Mouse (Mus musculus): ENCODE measurements around the gene S100a10. TPM values are rescaled to one million over a fixed set of nuclear protein-coding genes. Genes with fewer than 3 reads are reported as not detected.
A peak's percentile ranks its signal among the peaks of the same experiment; 100 is the strongest.

Gene S100a10
- polyA plus RNA-seq, 1 experiment = 56.7 TPM

- TF ChIP-seq POLR2A (IDR thresholded peaks at IDR 0.05; ENCODE audit: extremely low read depth, insufficient read depth, low read length) (no peak), CTCF (IDR thresholded peaks at IDR 0.05; ENCODE audit: extremely low read depth, insufficient read depth, low read length) (no peak)
- H3K4me3 ChIP-seq (ENCODE audit: insufficient read depth, low read length) = peak overlapping the region; percentile 57
- H3K4me1 ChIP-seq (ENCODE audit: control insufficient read depth, insufficient read depth, low read length) = no peaks in the 10 kb centered on the region
- H3K27ac ChIP-seq (ENCODE audit: insufficient read depth, low read length) = no peak overlapping the region
These were observed 986 bp downstream of the S100a10 start for GRCm38 (mm10) chr3:93555878-93556254.

DNA sequence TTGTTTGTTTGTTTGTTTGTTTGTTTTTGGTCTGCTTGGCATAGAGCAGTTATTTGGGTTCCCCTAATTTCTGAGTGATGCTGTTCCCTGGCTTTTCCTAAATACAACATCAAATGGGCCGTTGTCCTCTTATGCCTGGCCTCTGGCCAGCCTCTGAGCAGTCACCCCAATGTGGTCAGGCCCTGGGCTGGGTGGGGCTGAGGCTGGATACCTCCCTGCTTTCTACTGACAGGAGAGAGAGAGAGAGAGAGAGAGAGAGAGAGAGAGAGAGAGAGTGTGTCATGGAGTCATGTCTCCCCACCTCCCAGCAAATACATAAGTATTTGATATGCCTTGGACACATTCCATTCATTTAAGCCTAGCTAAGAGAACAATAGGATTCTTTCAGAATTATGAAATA lies 1.7 kb downstream of the S100a10 start:
- TF ChIP-seq POLR2A (IDR thresholded peaks at IDR 0.05; ENCODE audit: extremely low read depth, insufficient read depth, low read length) = no peak
- TF ChIP-seq CTCF (IDR thresholded peaks at IDR 0.05; ENCODE audit: extremely low read depth, insufficient read depth, low read length) = no peak
- Histone ChIP-seq H3K27ac (ENCODE audit: insufficient read depth, low read length) (no peak overlapping the region), H3K4me1 (ENCODE audit: control insufficient read depth, insufficient read depth, low read length) (no peaks in the 10 kb centered on the region), H3K4me3 (ENCODE audit: insufficient read depth, low read length) (peak overlapping the region; percentile 19; the same call in 1 of the 2 replicates)

- H3K4me1 ChIP-seq (ENCODE audit: control insufficient read depth, insufficient read depth, low read length) = peaks cover 2% of the 10 kb centered on the region; the same call in 1 of the 2 replicates
- H3K27ac ChIP-seq (ENCODE audit: insufficient read depth, low read length) = no peak overlapping the region
- H3K4me3 ChIP-seq (ENCODE audit: insufficient read depth, low read length) = no peak overlapping the region
- TF ChIP-seq CTCF (IDR thresholded peaks at IDR 0.05; ENCODE audit: extremely low read depth, insufficient read depth, low read length) = no peak
- TF ChIP-seq POLR2A (IDR thresholded peaks at IDR 0.05; ENCODE audit: extremely low read depth, insufficient read depth, low read length) = no peak
These were observed 2.6 kb downstream of the S100a10 start for GRCm38 (mm10) chr3:93557471-93557870.

DNA sequence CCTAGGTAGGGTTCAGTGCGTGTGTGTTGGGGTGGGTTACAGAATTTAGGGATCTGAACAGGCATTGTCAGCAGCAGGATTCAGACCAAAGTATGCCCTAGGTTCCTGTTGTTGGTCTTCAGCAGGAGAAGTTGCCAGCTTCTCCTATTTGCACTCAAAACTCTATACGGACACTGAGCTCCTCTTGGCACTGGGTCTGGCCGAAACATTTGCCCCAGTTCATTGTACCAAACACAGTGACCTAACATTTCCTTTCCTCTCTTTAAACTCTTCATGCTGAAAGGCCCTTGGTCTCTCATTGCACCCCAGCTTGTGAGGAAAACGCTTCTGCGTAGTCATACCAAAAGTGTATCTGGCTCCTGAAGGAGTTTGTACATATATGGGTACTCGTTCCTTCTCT lies 5.1 kb downstream of the S100a10 start:
- TF ChIP-seq CTCF (IDR thresholded peaks at IDR 0.05; ENCODE audit: extremely low read depth, insufficient read depth, low read length) (no peak), POLR2A (IDR thresholded peaks at IDR 0.05; ENCODE audit: extremely low read depth, insufficient read depth, low read length) (no peak)
- peaks cover 2% of the 10 kb centered on the region; the same call in 1 of the 2 replicates for H3K4me1 ChIP-seq (ENCODE audit: control insufficient read depth, insufficient read depth, low read length)
- no peak overlapping the region for H3K27ac ChIP-seq (ENCODE audit: insufficient read depth, low read length)
- H3K4me3 ChIP-seq (ENCODE audit: insufficient read depth, low read length) = no peak overlapping the region

DNA sequence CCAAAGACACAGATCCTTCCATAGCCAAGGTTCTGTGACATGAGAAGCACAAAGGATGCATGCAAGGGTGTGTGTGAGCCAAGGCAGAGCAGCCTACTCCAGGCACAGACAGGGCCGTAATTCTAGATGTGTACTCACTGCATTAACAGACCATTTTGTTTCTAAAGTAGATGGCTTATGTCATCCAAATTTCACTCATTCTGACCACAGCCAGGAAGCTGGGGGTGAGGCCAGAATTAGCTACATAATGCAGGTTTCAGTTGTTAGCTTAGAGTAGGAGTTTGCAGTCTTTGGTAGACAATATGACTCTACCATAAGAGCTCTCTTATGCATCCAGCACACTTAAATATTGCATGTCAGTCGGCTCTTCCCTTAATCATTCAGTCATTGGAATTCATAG lies 7.5 kb downstream of the S100a10 start:
- no peak for TF ChIP-seq CTCF (IDR thresholded peaks at IDR 0.05; ENCODE audit: extremely low read depth, insufficient read depth, low read length)
- no peak for TF ChIP-seq POLR2A (IDR thresholded peaks at IDR 0.05; ENCODE audit: extremely low read depth, insufficient read depth, low read length)
- Histone ChIP-seq H3K4me1 (ENCODE audit: control insufficient read depth, insufficient read depth, low read length) (peaks cover 2% of the 10 kb centered on the region; the same call in 1 of the 2 replicates), H3K4me3 (ENCODE audit: insufficient read depth, low read length) (no peak overlapping the region), H3K27ac (ENCODE audit: insufficient read depth, low read length) (no peak overlapping the region)

GRCm38 (mm10) chr3:93563216-93563615 lies 8.3 kb downstream of the S100a10 start:
- TF ChIP-seq POLR2A (IDR thresholded peaks at IDR 0.05; ENCODE audit: extremely low read depth, insufficient read depth, low read length) = no peak
- no peak for TF ChIP-seq CTCF (IDR thresholded peaks at IDR 0.05; ENCODE audit: extremely low read depth, insufficient read depth, low read length)
- no peak overlapping the region for H3K4me3 ChIP-seq (ENCODE audit: insufficient read depth, low read length)
- peaks cover 2% of the 10 kb centered on the region; the same call in 1 of the 2 replicates for H3K4me1 ChIP-seq (ENCODE audit: control insufficient read depth, insufficient read depth, low read length)
- no peak overlapping the region for H3K27ac ChIP-seq (ENCODE audit: insufficient read depth, low read length)

DNA sequence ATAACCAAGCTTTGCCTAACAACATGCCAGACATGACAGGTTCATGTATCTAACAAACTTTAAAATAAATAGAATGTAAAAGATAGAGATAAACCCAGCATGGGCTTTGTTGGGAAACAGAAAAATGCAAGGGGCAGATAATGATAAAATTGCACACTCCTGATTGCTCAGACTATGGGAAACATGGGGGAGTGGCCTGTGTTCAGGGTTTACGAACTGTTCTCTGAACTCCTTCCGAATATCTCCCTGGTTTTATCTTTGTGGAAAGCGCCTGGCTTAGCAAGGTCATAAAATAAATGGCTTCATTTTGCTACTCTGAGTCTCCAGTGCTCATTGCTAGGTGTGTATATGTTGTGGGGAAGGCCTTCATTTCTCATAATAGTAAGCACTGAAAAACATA lies 12.0 kb downstream of the S100a10 start:
- Histone ChIP-seq H3K4me3 (ENCODE audit: insufficient read depth, low read length) (no peak overlapping the region), H3K27ac (ENCODE audit: insufficient read depth, low read length) (no peak overlapping the region), H3K4me1 (ENCODE audit: control insufficient read depth, insufficient read depth, low read length) (peaks cover 2% of the 10 kb centered on the region; the same call in 1 of the 2 replicates)
- no peak for TF ChIP-seq POLR2A (IDR thresholded peaks at IDR 0.05; ENCODE audit: extremely low read depth, insufficient read depth, low read length)
- TF ChIP-seq CTCF (IDR thresholded peaks at IDR 0.05; ENCODE audit: extremely low read depth, insufficient read depth, low read length) = no peak

- Histone ChIP-seq H3K27ac (ENCODE audit: insufficient read depth, low read length) (no peak overlapping the region), H3K4me1 (ENCODE audit: control insufficient read depth, insufficient read depth, low read length) (no peaks in the 10 kb centered on the region; the same call in 1 of the 2 replicates), H3K4me3 (ENCODE audit: insufficient read depth, low read length) (no peak overlapping the region)
- TF ChIP-seq CTCF (IDR thresholded peaks at IDR 0.05; ENCODE audit: extremely low read depth, insufficient read depth, low read length) (no peak), POLR2A (IDR thresholded peaks at IDR 0.05; ENCODE audit: extremely low read depth, insufficient read depth, low read length) (no peak)
These were observed 12.8 kb downstream of the S100a10 start for GRCm38 (mm10) chr3:93567721-93568120.

DNA sequence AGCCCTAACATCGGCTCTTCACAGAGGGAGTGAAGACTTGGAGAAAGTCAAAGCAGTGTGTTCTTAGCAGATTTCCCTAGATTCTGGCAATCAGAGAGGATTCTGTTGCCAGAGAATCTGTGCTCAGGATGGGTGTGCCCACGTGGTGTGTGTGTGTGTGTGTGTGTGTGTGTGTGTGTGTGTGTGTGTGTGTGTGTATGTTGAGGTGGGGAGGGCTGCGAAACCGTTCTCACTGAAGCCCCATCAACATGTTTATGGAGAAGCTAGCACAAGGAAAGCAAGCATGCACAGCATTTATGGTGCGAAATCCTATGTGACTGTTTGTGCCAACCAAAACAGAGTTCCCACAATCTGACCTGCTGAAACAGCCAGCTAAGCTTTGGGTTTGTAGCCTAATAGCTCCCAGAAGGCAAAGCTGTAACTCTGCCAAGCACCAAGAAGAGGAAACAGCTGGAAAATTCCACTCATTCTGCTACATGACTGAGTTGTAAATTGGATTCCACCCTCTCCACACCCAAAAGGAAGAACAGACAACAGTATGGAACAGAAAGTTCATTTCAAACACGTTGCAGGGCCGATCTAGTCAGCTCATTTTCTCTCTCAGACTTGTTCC lies 13.7 kb downstream of the S100a10 start:
- Histone ChIP-seq H3K27ac (ENCODE audit: insufficient read depth, low read length) (0 out of 2 replicates have a peak overlapping the region, but pooled peaks have one; percentile 67), H3K4me1 (ENCODE audit: control insufficient read depth, insufficient read depth, low read length) (no peaks in the 10 kb centered on the region), H3K4me3 (ENCODE audit: insufficient read depth, low read length) (no peak overlapping the region)
- TF ChIP-seq CTCF (IDR thresholded peaks at IDR 0.05; ENCODE audit: extremely low read depth, insufficient read depth, low read length) (no peak), POLR2A (IDR thresholded peaks at IDR 0.05; ENCODE audit: extremely low read depth, insufficient read depth, low read length) (no peak)

- Histone ChIP-seq H3K27ac (ENCODE audit: insufficient read depth, low read length) (no peak overlapping the region), H3K4me3 (ENCODE audit: insufficient read depth, low read length) (no peak overlapping the region), H3K4me1 (ENCODE audit: control insufficient read depth, insufficient read depth, low read length) (no peaks in the 10 kb centered on the region)
- no peak for TF ChIP-seq CTCF (IDR thresholded peaks at IDR 0.05; ENCODE audit: extremely low read depth, insufficient read depth, low read length)
- no peak for TF ChIP-seq POLR2A (IDR thresholded peaks at IDR 0.05; ENCODE audit: extremely low read depth, insufficient read depth, low read length)
These were observed 14.2 kb downstream of the S100a10 start for GRCm38 (mm10) chr3:93569046-93569445.

Measured in cortical plate, adult 2 months (tissue).